Mouse (Mus musculus): ENCODE results near the gene Mrpl58. TPM values are rescaled to one million over a fixed set of nuclear protein-coding genes. Genes with fewer than 3 reads are reported as not detected.

Gene Mrpl58
- 100 to 1,000 TPM in 1 of 2 experiments, 10 to 100 TPM in 1; 98.1 to 105 TPM for total RNA-seq (2021)

GRCm38 (mm10) chr11:115403338-115404124, at the start of gene Mrpl58:
TSS of gene Mrpl58 (plus strand) at chr11:115403752.
- peak; percentile 87 to 88 for DNase-seq

DNA sequence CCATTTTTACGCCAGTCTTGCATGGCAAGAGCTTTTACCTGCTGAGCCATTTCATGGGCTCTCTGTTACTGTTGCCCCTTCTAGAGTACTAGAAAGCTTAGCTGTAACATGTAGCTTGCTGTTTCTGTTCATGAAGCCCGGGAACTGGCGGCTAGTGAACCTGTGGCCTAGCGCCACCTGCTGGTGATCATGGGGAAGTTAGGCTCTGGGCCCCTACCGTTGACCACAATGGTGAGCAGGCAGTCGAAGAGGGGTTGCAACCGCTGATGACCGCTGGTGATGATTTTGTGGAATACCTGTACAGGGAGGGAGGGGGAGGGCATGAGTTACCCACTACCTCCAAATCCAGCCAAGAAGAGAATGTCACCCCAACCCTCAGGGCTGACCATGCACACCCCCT, 49.4 kb upstream of the Mrpl58 start:
- DNase-seq: peak; percentile 39 to 54

- DNase-seq: peak; percentile 53 to 69
These were observed 45.1 kb upstream of the Mrpl58 start for GRCm38 (mm10) chr11:115358468-115358867.

- no peak for DNase-seq
These were observed 44.3 kb upstream of the Mrpl58 start for GRCm38 (mm10) chr11:115359293-115359692.

- no peak for DNase-seq
These were observed 43.8 kb upstream of the Mrpl58 start for GRCm38 (mm10) chr11:115359726-115360125.

GRCm38 (mm10) chr11:115364136-115364535, 39.4 kb upstream of the Mrpl58 start:
- DNase-seq: no peak

DNA sequence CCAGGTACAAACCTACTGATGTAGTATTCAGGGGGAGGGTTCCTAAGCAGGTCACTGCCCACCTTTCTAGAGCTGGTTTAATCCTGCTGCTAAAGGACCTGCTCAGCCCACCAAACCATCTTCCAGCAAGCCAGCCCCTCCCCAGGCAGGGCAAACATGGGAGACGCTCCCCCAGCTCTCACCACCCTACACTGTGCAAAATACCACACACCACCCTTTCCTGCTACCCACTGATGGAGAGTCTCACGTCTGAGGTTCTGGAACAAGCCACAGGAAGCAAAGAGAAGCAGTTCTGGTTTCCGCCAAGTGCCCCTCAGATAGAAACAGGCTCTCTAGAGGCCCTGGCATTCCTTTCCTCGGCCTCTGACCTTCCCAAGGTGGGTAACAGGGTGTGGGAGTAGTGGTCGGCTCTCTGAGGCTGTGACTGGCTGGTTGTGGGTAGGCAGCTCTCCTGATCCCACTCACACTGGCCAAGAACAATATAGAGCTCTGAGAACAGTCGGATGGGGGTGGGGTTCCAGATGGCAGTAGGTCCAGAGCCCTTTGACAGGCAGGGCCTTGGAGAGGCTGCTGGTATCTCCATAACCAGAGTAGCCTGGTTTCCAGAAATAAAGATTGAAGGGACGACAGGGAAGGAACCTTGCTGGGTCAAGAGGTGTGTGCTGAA, 37.4 kb upstream of the Mrpl58 start:
- DNase-seq: no peak

DNA sequence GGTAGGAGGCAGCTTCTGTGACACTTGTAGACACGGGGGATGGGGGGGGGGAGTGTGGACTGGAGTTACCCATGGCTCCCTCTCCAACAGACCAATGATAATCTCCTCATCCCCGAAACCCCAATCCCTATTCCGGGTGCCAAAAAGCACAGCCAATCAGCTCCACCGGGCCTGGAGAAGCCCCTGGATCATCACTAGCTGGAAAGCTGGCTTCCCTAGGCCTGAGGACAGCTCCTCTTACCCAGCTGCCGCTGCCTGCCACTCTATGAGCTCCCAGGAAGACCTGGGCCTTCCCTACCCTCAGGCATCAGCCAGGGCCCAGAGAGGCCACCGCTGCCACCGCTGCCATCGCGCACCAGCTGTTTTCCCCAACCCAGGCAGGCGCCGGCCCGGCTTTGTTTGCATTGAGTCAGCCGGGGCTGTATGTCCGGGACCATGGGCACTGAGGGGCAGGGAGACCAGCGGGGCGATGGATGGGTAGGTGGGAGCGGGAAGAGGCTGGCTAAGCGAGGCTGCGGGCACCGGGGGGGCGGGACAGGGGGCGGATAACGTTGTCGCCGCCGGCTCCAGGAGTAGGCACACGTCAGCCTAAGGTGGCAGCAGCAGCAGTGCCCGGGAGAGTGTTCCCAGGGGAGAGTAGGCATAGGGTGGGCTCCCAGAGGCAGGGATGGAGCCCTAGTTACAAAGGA, 36.7 kb upstream of the Mrpl58 start:
- DNase-seq: peak; percentile 59 to 64

GRCm38 (mm10) chr11:115367395-115367944, 36.1 kb upstream of the Mrpl58 start, which contains the start of gene Hid1:
TSS of gene Hid1 (minus strand) at chr11:115367756.
- peak; percentile 90 to 91 for DNase-seq

DNA sequence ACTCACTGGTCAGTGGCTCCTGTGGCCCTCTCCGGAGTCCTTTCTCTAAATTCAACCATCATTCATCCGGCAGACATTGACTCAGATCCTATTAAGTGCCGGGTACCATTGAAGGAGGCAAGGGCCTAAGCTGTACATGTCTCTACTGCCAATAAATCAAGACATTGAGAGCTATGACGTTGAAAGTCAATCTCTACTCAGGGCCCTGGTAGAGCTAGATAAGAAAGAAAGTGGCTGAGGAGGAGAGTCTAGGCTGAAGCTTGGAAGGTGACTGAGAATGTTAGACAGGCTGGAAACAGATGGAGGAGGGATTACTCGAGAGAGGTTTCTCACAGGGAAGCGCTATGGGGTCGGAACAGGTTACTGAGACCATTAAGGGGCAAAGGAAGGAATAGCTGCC, 33.2 kb upstream of the Mrpl58 start:
- DNase-seq: no peak

DNA sequence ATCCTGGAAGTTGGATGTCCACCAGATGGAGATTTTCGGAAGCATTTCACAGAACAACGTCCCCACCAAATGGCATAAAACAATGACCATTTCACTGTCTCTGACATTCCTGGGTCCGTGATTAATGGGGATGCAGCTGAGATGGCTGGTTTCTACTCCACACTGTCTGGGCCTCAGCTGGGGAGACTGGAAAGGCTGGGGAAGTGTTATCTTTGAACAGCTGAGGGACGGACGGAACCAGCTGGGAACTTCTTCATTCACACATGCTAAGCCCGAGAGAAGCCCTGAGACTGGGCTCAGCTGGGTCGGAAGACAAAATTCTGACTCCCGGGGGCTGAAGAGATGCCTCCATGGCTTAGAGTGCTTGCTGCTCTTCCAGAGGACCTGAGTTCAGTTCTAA, 32.2 kb upstream of the Mrpl58 start:
- DNase-seq: no peak

DNA sequence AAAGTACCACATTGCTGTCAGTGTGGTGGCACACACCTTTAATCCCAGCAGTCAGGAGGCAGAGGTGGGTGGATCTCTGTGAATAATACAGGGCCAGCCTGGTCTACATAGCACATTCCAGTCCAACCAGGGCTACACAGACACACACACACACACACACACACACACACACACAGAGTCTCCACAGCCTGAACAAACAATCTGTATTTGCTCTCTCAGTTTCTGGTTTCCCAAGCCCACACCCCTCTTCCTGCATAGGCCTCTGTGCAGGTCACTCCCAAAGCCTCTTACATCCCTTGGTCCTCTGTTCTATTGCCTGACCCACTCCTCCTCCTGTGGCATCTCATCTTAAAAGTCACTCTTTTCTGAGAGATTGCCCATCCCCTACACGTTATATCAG, 31.5 kb upstream of the Mrpl58 start:
- no peak for DNase-seq

DNA sequence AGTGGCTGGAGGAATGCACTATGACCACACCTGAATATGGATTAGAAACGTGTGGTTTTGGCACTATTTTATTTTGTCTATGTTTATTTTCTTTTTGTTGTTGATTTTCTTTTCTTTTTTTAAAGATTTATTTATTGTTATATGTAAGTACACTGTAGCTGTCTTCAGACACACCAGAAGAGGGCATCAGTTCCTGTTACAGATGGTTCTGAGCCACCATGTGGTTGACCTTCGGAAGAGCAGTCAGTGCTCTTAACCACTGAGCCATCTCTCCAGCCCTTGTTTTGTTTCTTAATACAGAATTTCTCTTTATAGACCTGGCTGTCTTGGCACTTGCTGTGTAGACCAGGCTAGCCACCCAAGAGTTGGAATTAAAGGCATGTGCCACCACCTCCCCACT, 30.8 kb upstream of the Mrpl58 start:
- DNase-seq: no peak

GRCm38 (mm10) chr11:115373805-115374694, 29.5 kb upstream of the Mrpl58 start:
- peak; percentile 69 to 75 for DNase-seq

GRCm38 (mm10) chr11:115374695-115375425, 28.7 kb upstream of the Mrpl58 start:
- peak; percentile 52 to 63 for DNase-seq

DNA sequence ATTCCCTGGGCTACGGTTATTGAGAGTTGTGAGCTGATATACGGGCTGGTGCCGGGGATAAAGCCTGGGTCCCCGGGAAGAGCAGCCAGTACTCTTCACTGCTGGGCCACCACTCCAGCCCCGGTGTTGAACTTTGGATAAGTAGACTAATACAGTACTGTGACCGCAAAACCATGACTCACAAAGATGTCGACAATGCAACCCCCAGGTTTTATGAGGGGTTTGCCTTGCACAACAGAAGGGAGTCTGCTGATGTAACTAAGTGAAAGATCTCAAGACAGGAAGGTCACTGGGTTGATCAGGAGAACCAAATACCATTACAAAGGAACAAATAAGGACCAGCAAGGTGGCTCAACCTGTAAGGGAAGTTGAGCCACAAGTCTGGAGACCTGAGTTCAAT, 26.8 kb upstream of the Mrpl58 start:
- DNase-seq: no peak

- no peak for DNase-seq
These were observed 26.3 kb upstream of the Mrpl58 start for GRCm38 (mm10) chr11:115377254-115377653.

DNA sequence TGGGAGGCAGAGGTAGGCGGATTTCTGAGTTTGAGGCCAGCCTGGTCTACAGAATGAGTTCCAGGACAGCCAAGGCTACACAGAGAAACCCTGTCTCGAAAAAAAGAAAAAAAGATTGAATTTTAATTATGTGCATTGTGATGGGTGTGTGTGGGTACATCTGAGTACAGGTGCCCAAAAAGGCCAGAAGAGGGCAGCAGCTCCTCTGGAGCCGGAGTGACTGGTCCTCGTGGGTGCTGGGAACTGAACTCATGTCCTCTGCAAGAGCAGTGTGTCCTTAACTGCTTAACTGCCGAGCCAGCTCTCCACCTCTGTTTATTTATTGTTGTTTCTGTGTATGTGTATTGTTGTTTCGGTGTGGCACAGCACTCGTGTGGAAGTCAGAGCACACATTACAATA, 25.7 kb upstream of the Mrpl58 start:
- no peak for DNase-seq

GRCm38 (mm10) chr11:115381276-115381675, 22.3 kb upstream of the Mrpl58 start:
- DNase-seq: no peak

DNA sequence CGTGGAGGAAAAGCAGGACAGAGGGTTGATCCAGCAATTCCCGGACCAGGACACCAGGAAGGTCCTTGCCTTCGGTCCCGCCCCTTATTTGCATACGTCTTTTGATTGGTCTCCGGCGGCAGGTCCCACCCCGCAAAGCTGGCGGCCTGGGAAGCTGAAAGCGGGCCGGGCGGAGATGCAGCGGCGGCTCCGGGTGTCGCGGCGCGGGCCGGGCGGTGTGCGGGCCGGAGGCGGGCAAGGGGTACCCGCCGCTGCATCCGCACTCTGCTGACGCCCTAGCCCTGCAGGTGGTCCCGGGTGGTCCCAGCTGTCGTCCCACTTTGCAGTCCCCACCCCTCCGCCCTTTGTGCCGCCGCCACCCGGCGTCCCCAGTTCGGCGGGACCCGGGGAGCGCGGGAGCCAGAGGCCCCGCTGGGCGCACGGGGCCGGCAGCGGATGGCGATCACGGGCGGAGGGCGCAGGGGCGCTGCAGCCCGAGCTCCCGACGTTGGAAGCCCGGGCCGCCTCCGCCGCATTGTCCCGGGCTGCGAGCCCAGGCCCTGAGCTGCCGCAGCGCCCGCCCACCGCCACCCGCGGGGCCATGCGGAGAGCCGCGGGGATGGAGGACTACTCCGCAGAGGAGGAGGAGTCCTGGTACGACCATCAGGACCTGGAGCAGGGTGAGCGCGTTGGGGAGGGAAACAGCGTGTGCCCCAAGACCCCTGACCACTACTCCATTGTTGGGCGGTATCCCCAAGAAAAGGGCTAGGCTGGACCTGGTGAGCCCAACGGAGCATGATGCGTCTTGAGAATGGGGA, 21.6 kb upstream of the Mrpl58 start, which contains the start of gene Cdr2l:
Gene Cdr2l (plus strand): TSS at position 174 of the 797 bp plus-strand sequence.
- peak; percentile 86 to 87 for DNase-seq

Measured in layer of hippocampus, postnatal 36 days (tissue).